Mouse (Mus musculus) midbrain, postnatal 0 days (tissue): Measurements from ENCODE around the gene Blm. TPM values are rescaled to one million over a fixed set of nuclear protein-coding genes. Genes with fewer than 3 reads are reported as not detected.

Experiments
- ATAC-seq: fragments of 200-750 bp; cut with Nextera tagmentation; 2 replicates; pipeline ENCODE4 v1.8.0; 2017; ENCODE audit warnings: moderate number of reproducible peaks, mild to moderate bottlenecking, moderate TSS enrichment, moderate library complexity; ENCODE audit not compliant: low FRiP score
- DNase-seq: peaks from one replicate; pipeline ENCODE4 v3.0.0-alpha.2; 2015; ENCODE audit warnings: low spot score
- H3K27ac ChIP-seq: fragments of 300-500 bp; sonication (generic); 2 replicates; pipeline ENCODE4 v1.5.1; 2014; ENCODE audit warnings: low read depth, mild to moderate bottlenecking, low read length, mixed read lengths
- H3K27me3 ChIP-seq: fragments of 300-500 bp; sonication (generic); 2 replicates; pipeline ENCODE4 v1.6.1; 2014; ENCODE audit warnings: low read length, control low read depth, mixed read lengths; ENCODE audit not compliant: insufficient read depth
- H3K36me3 ChIP-seq: fragments of 300-500 bp; sonication (generic); 2 replicates; pipeline ENCODE4 v1.6.1; 2014; ENCODE audit warnings: low read length, control low read depth, mixed read lengths; ENCODE audit not compliant: insufficient read depth
- H3K4me1 ChIP-seq: fragments of 300-500 bp; sonication (generic); 2 replicates; pipeline ENCODE4 v1.6.1; 2014; ENCODE audit warnings: mild to moderate bottlenecking, control low read depth, antibody characterized with exemption, low read length, mixed read lengths; ENCODE audit not compliant: insufficient read depth
- H3K4me2 ChIP-seq: fragments of 300-500 bp; sonication (generic); 2 replicates; pipeline ENCODE4 v1.6.1; 2014; ENCODE audit warnings: low read depth, mild to moderate bottlenecking, low read length, mixed read lengths; ENCODE audit not compliant: poor library complexity, severe bottlenecking
- H3K4me3 ChIP-seq: fragments of 300-500 bp; sonication (generic); 2 replicates; pipeline ENCODE4 v1.5.1; 2014; ENCODE audit warnings: low read depth, mild to moderate bottlenecking, low read length, moderate library complexity
- H3K9ac ChIP-seq: fragments of 300-500 bp; sonication (generic); replicated peaks from 2 replicates; pipeline ENCODE4 v1.6.1; 2014; ENCODE audit warnings: mild to moderate bottlenecking, low read length, moderate library complexity, mixed read lengths; ENCODE audit not compliant: poor library complexity, severe bottlenecking
- H3K9me3 ChIP-seq: fragments of 300-500 bp; sonication (generic); 2 replicates; pipeline ENCODE4 v1.6.1; 2016; ENCODE audit warnings: low read length, control low read depth
- CTCF ChIP-seq: IDR thresholded peaks from 2 replicates; pipeline ENCODE4 v1.5.1; 2016; ENCODE audit warnings: antibody characterized with exemption, mild to moderate bottlenecking
- WGBS: fragments of 180-500 bp; shearing (Covaris S2); extraction: QIAGEN DNeasy Blood & Tissue Kit; methylation state at CpG from one replicate; pipeline ENCODE4 v1.1.7; 2014; 5-methylcytosine and 5-hydroxymethylcytosine counted together
- polyA plus RNA-seq: library from polyadenylated mRNA; unstranded; fragments of >200 nt; fragmentation: Nextera tagmentation; extraction: Ambion mirVana; gene quantifications from 2 replicates; pipeline ENCODE4 v1.2.1, GENCODE M21; 2015
- total RNA-seq: library from RNA; depleted of rRNA; stranded (reverse); fragments of >200 nt; gene quantifications from 2 replicates; pipeline ENCODE4 v1.2.3, GENCODE M21; 2014

Blm gene
- total and polyA plus RNA-seq, 2 experiments from 2014 or later = 5.0 to 8.4 TPM

GRCm38 (mm10) chr7:80446221-80446878 is 88.6 kb downstream of the Blm start:
- no peak for DNase-seq
- H3K36me3 ChIP-seq = no peaks in the 10 kb centered on the region
- H3K4me2 ChIP-seq = no peak overlapping the region
- no peaks in the 10 kb centered on the region for H3K27me3 ChIP-seq
- no peak overlapping the region for H3K27ac ChIP-seq
- H3K9me3 ChIP-seq = no peaks in the 10 kb centered on the region
- WGBS = 84% methylated on average over 7 of the region's 7 CpGs
- H3K4me1 ChIP-seq = no peaks in the 10 kb centered on the region
- no peak for TF ChIP-seq CTCF
- no peak overlapping the region for H3K9ac ChIP-seq
- H3K4me3 ChIP-seq = no peak overlapping the region
- no peak for ATAC-seq

DNA sequence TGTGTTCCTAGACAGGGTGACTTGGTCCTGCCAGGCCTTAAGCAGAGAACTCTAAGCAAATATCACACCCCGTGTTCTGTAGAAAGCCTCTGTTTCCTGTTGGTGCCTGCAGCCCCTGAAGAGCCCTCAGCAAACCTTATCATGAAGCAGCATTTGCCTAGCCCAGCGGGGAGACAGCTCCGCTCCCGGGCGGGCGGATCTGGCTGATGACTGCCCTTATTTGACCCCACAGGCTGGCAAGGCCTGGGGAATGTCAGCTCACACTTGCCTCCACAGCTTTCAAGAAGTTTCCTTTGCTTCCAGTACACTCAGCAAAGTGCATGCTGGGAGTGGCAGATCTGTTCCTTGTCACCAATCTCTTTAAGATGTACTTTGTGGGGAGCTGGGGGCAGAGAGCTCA is 89.4 kb downstream of the Blm start:
- Histone ChIP-seq H3K4me1 (no peaks in the 10 kb centered on the region), H3K4me2 (no peak overlapping the region), H3K27me3 (no peaks in the 10 kb centered on the region), H3K9me3 (no peaks in the 10 kb centered on the region), H3K27ac (no peak overlapping the region), H3K9ac (no peak overlapping the region), H3K36me3 (no peaks in the 10 kb centered on the region), H3K4me3 (no peak overlapping the region)
- TF ChIP-seq CTCF = no peak
- WGBS = 63% methylated on average over 6 of the region's 6 CpGs
- DNase-seq = no peak
- no peak for ATAC-seq

GRCm38 (mm10) chr7:80444401-80445249 is 90.3 kb downstream of the Blm start:
- DNase-seq (no peak), ATAC-seq (no peak)
- Histone ChIP-seq H3K27me3 (no peaks in the 10 kb centered on the region), H3K9me3 (no peaks in the 10 kb centered on the region), H3K27ac (no peak overlapping the region), H3K4me1 (no peaks in the 10 kb centered on the region), H3K4me2 (no peak overlapping the region), H3K9ac (no peak overlapping the region), H3K36me3 (no peaks in the 10 kb centered on the region), H3K4me3 (no peak overlapping the region)
- 69% methylated on average over 17 of the region's 17 CpGs for WGBS
- TF ChIP-seq CTCF = no peak

GRCm38 (mm10) chr7:80443124-80443523 is 91.8 kb downstream of the Blm start:
- H3K27ac ChIP-seq = no peak overlapping the region
- no peak for TF ChIP-seq CTCF
- H3K4me1 ChIP-seq = no peaks in the 10 kb centered on the region
- no peaks in the 10 kb centered on the region for H3K9me3 ChIP-seq
- H3K27me3 ChIP-seq = no peaks in the 10 kb centered on the region
- H3K9ac ChIP-seq = no peak overlapping the region
- 78% methylated on average over 3 of the region's 3 CpGs for WGBS
- H3K4me2 ChIP-seq = no peak overlapping the region
- no peaks in the 10 kb centered on the region for H3K36me3 ChIP-seq
- DNase-seq = no peak
- no peak overlapping the region for H3K4me3 ChIP-seq
- no peak for ATAC-seq

- Histone ChIP-seq H3K4me1 (no peaks in the 10 kb centered on the region), H3K36me3 (no peaks in the 10 kb centered on the region), H3K27me3 (no peaks in the 10 kb centered on the region), H3K9me3 (no peaks in the 10 kb centered on the region), H3K4me2 (no peak overlapping the region), H3K4me3 (no peak overlapping the region), H3K9ac (no peak overlapping the region), H3K27ac (no peak overlapping the region)
- no peak for TF ChIP-seq CTCF
- ATAC-seq = no peak
- DNase-seq = peak; percentile 21
- WGBS = 56% methylated on average over 11 of the region's 11 CpGs
Measured at GRCm38 (mm10) chr7:80441986-80442904, 92.7 kb downstream of the Blm start.
